Mouse (Mus musculus) cerebellum, adult (tissue): ENCODE data around the gene Tmem217.
"Not testable (repeated sequence)": the region's sequence is repeated elsewhere in the genome, so short reads cannot be mapped to it uniquely, and the experiment has no call there.

ENCODE experiments used
- ATAC-seq: cut with Nextera tagmentation; 2 replicates; pipeline ENCODE4 v1.9.2; 2017; ENCODE audit warnings: mild to moderate bottlenecking, moderate library complexity, mixed read lengths; ENCODE audit not compliant: insufficient number of reproducible peaks, low FRiP score, low TSS enrichment

Gene Tmem217

GRCm38 (mm10) chr17:29508927-29509608 is 43.1 kb downstream of the Tmem217 start:
- no peak for ATAC-seq

- no peak for ATAC-seq
Observed at GRCm38 (mm10) chr17:29503700-29504099, 48.5 kb downstream of the Tmem217 start.

- no peak for ATAC-seq
Observed at GRCm38 (mm10) chr17:29502669-29503665, 49.2 kb downstream of the Tmem217 start.

GRCm38 (mm10) chr17:29502005-29502668 is 50.0 kb downstream of the Tmem217 start:
- no peak for ATAC-seq

GRCm38 (mm10) chr17:29500802-29501469 is 51.2 kb downstream of the Tmem217 start:
- ATAC-seq = no peak

- no peak for ATAC-seq
Observed at GRCm38 (mm10) chr17:29500243-29500740, 51.9 kb downstream of the Tmem217 start.

- no peak for ATAC-seq
Observed at GRCm38 (mm10) chr17:29499511-29499910, 52.7 kb downstream of the Tmem217 start.

GRCm38 (mm10) chr17:29498952-29499351 is 53.2 kb downstream of the Tmem217 start:
- ATAC-seq = not testable (repeated sequence)

- no peak for ATAC-seq
Observed at GRCm38 (mm10) chr17:29498028-29498427, 54.2 kb downstream of the Tmem217 start.

GRCm38 (mm10) chr17:29497481-29497880 is 54.7 kb downstream of the Tmem217 start:
- not testable (repeated sequence) for ATAC-seq

GRCm38 (mm10) chr17:29497071-29497354 is 55.2 kb downstream of the Tmem217 start:
- ATAC-seq = no peak

GRCm38 (mm10) chr17:29496211-29497070 is 55.7 kb downstream of the Tmem217 start:
- ATAC-seq = no peak

- no peak for ATAC-seq
Observed at GRCm38 (mm10) chr17:29494732-29495076, 57.5 kb downstream of the Tmem217 start.

- ATAC-seq = no peak
Observed at GRCm38 (mm10) chr17:29494062-29494731, 58.0 kb downstream of the Tmem217 start.

- no peak for ATAC-seq
Observed at GRCm38 (mm10) chr17:29493461-29493980, 58.7 kb downstream of the Tmem217 start.

GRCm38 (mm10) chr17:29492269-29493191 is 59.7 kb downstream of the Tmem217 start:
- ATAC-seq = no peak

GRCm38 (mm10) chr17:29491591-29492268 is 60.5 kb downstream of the Tmem217 start:
- no peak for ATAC-seq
